Mouse (Mus musculus) forebrain, postnatal 0 days (tissue): ENCODE measurements around the gene Cldn3. TPM values are rescaled to one million over a fixed set of nuclear protein-coding genes. Genes with fewer than 3 reads are reported as not detected.

Experiments
- ATAC-seq: fragments of 200-750 bp; cut with Nextera tagmentation; 2 replicates; pipeline ENCODE4 v1.8.0; 2017; ENCODE audit warnings: mild to moderate bottlenecking, moderate library complexity
- DNase-seq: peaks from one replicate; pipeline ENCODE4 v3.0.0-alpha.2; 2015
- H3K27ac ChIP-seq: fragments of 300-500 bp; sonication (generic); 2 replicates; pipeline ENCODE4 v1.5.1; 2014; ENCODE audit warnings: low read depth, mild to moderate bottlenecking, antibody characterized with exemption, low read length, moderate library complexity, mixed read lengths
- H3K27me3 ChIP-seq: fragments of 300-500 bp; sonication (generic); 2 replicates; pipeline ENCODE4 v1.6.1; 2014; ENCODE audit warnings: mild to moderate bottlenecking, low read length, mixed read lengths; ENCODE audit not compliant: insufficient read depth
- H3K36me3 ChIP-seq: fragments of 300-500 bp; sonication (generic); 2 replicates; pipeline ENCODE4 v1.6.1; 2014; ENCODE audit warnings: mild to moderate bottlenecking, moderate library complexity; ENCODE audit not compliant: insufficient read depth
- H3K4me1 ChIP-seq: fragments of 300-500 bp; sonication (generic); 2 replicates; pipeline ENCODE4 v1.6.1; 2014; ENCODE audit warnings: antibody characterized with exemption; ENCODE audit not compliant: insufficient read depth
- H3K4me2 ChIP-seq: fragments of 300-500 bp; sonication (generic); 2 replicates; pipeline ENCODE4 v1.6.1; 2014; ENCODE audit warnings: low read depth, mild to moderate bottlenecking, moderate library complexity
- H3K4me3 ChIP-seq: fragments of 300-500 bp; sonication (generic); 2 replicates; pipeline ENCODE4 v1.5.1; 2014; ENCODE audit warnings: low read depth, low read length, mixed read lengths
- H3K9ac ChIP-seq: fragments of 300-500 bp; sonication (generic); 2 replicates; pipeline ENCODE4 v1.6.1; 2014; ENCODE audit warnings: mild to moderate bottlenecking
- H3K9me3 ChIP-seq: fragments of 300-500 bp; sonication (generic); 2 replicates; pipeline ENCODE4 v1.6.1; 2016; ENCODE audit warnings: low read length
- CTCF ChIP-seq: sonication (generic); IDR thresholded peaks from 2 replicates; pipeline ENCODE4 v1.5.1; 2016; ENCODE audit warnings: antibody characterized with exemption, control low read depth, low read depth
- WGBS: fragments of 180-500 bp; shearing (Covaris S2); extraction: QIAGEN DNeasy Blood & Tissue Kit; methylation state at CpG from one replicate; pipeline ENCODE4 v1.1.7; 2014; 5-methylcytosine and 5-hydroxymethylcytosine counted together
- polyA plus RNA-seq: library from polyadenylated mRNA; unstranded; fragments of >200 nt; fragmentation: Nextera tagmentation; extraction: Ambion mirVana; gene quantifications from 2 replicates; pipeline ENCODE4 v1.2.1, GENCODE M21; 2015
- total RNA-seq: library from RNA; depleted of rRNA; stranded (reverse); fragments of >200 nt; gene quantifications from 2 replicates; pipeline ENCODE4 v1.2.3, GENCODE M21; 2014; rRNA removed

Cldn3 gene
- total and polyA plus RNA-seq, 2 experiments from 2014 or later = 5.5 to 10.9 TPM

- H3K4me1 ChIP-seq = no peaks in the 10 kb centered on the region
- H3K27ac ChIP-seq = no peak overlapping the region
- ATAC-seq = no peak
- H3K36me3 ChIP-seq = peaks cover 15% of the 10 kb centered on the region
- H3K27me3 ChIP-seq = no peaks in the 10 kb centered on the region
- no peak for TF ChIP-seq CTCF
- no peaks in the 10 kb centered on the region for H3K9me3 ChIP-seq
- H3K4me2 ChIP-seq = no peak overlapping the region
- no peak overlapping the region for H3K4me3 ChIP-seq
- DNase-seq = no peak
- no peak overlapping the region for H3K9ac ChIP-seq
- 71% methylated on average over 18 of the region's 18 CpGs for WGBS
Measured at GRCm38 (mm10) chr5:135035608-135036359, 49.8 kb downstream of the Cldn3 start.

Other genes starting within 250 kb of the Cldn3 start
- gene Eln, start 238.9 kb upstream of the Cldn3 start, total RNA-seq = 21.9 and 45.1 TPM in 2 replicates
- 19.1 and 25.7 TPM in 2 replicates for gene Eln, start 238.9 kb upstream of the Cldn3 start, polyA plus RNA-seq
- gene Tmem270, start 79.5 kb upstream of the Cldn3 start, total RNA-seq = not detected in 2 replicates
- not detected in 2 replicates for gene Tmem270, start 79.5 kb upstream of the Cldn3 start, polyA plus RNA-seq
- not detected in 2 replicates for gene Cldn13, start 70.7 kb upstream of the Cldn3 start, total RNA-seq
- not detected in 2 replicates for gene Cldn13, start 70.7 kb upstream of the Cldn3 start, polyA plus RNA-seq
- gene Mettl27, start 53.8 kb upstream of the Cldn3 start, total RNA-seq = 4.5 and 10.1 TPM in 2 replicates
- gene Mettl27, start 53.8 kb upstream of the Cldn3 start, polyA plus RNA-seq = 6.8 and 11.2 TPM in 2 replicates
- not detected in 2 replicates for gene Cldn4, start 39.3 kb upstream of the Cldn3 start, total RNA-seq
- not detected in 2 replicates for gene Cldn4, start 39.3 kb upstream of the Cldn3 start, polyA plus RNA-seq
- gene Abhd11, start 22.9 kb downstream of the Cldn3 start, total RNA-seq = 46.3 and 61.1 TPM in 2 replicates
- 86.7 and 91.4 TPM in 2 replicates for gene Abhd11, start 22.9 kb downstream of the Cldn3 start, polyA plus RNA-seq
- 152 and 167 TPM in 2 replicates for gene Stx1a, start 37.3 kb downstream of the Cldn3 start, total RNA-seq
- 143 and 171 TPM in 2 replicates for gene Stx1a, start 37.3 kb downstream of the Cldn3 start, polyA plus RNA-seq
- 11.8 and 14.6 TPM in 2 replicates for gene Dnajc30, start 78.0 kb downstream of the Cldn3 start, total RNA-seq
- gene Dnajc30, start 78.0 kb downstream of the Cldn3 start, polyA plus RNA-seq = 50.1 and 52.3 TPM in 2 replicates
- 72.1 and 92.3 TPM in 2 replicates for gene Bud23, start 78.7 kb downstream of the Cldn3 start, total RNA-seq
- gene Bud23, start 78.7 kb downstream of the Cldn3 start, polyA plus RNA-seq = 68.0 and 69.6 TPM in 2 replicates
- 71.1 and 74.8 TPM in 2 replicates for gene Vps37d, start 92.1 kb downstream of the Cldn3 start, total RNA-seq
- 31.1 and 34.2 TPM in 2 replicates for gene Vps37d, start 92.1 kb downstream of the Cldn3 start, polyA plus RNA-seq
- gene Mlxipl, start 103.7 kb downstream of the Cldn3 start, total RNA-seq = 0.76 and 0.77 TPM in 2 replicates
- gene Mlxipl, start 103.7 kb downstream of the Cldn3 start, polyA plus RNA-seq = 0.28 and 1.0 TPM in 2 replicates
- gene Tbl2, start 163.4 kb downstream of the Cldn3 start, total RNA-seq = 13.5 and 35.2 TPM in 2 replicates
- gene Tbl2, start 163.4 kb downstream of the Cldn3 start, polyA plus RNA-seq = 9.2 and 12.0 TPM in 2 replicates
- gene Bcl7b, start 182.1 kb downstream of the Cldn3 start, total RNA-seq = 30.3 and 31.4 TPM in 2 replicates
- gene Bcl7b, start 182.1 kb downstream of the Cldn3 start, polyA plus RNA-seq = 42.6 TPM in 2 replicates
- gene Baz1b, start 201.1 kb downstream of the Cldn3 start, total RNA-seq = 44.4 and 51.6 TPM in 2 replicates
- 11.1 and 15.0 TPM in 2 replicates for gene Baz1b, start 201.1 kb downstream of the Cldn3 start, polyA plus RNA-seq